ENCODE assay signal across 8 mouse cellular contexts in genomic region chr8:120505619-120506310, GRCm38 (mm10).
DNase-seq lines count a peak whose midpoint lies in the region; ATAC-seq and TF ChIP-seq lines count a peak whose summit lies in the region.

No protein-coding gene starts in this region.

- intact Hi-C loops in heart, adult 2 months (cut with DNase I) = loop anchor here (2.0 to 5.0 kb wide), 2 partner anchors 15 to 98 kb away; no protein-coding TSS in a partner anchor
- intact Hi-C loops in heart, postnatal 25 days (cut with DNase I) = loop anchor here (2.0 kb wide), 2 partner anchors 17 to 33 kb away; no protein-coding TSS in a partner anchor

- DNase-seq in heart, adult 2 months = no peak
- DNase-seq in heart, postnatal 25 days (ENCODE audit: low spot score) = no peak
- peak; percentile 63 for DNase-seq in brain, adult 2 months (ENCODE audit: low read depth, low spot score)
- peak; percentile 58 for DNase-seq in forebrain, postnatal 0 days
- no peak for DNase-seq in liver, embryonic 13.5 days
- DNase-seq in right cerebral cortex, postnatal 14 days = no peak
- DNase-seq in Muller cell, postnatal 12 days (ENCODE audit: inconsistent ontology term) = no peak

- H3K36me3 ChIP-seq in heart, adult 2 months (ENCODE audit: control insufficient read depth, insufficient read depth, low read length) = no peaks in the 10 kb centered on the region
- no peaks in the 10 kb centered on the region for H3K36me3 ChIP-seq in forebrain, postnatal 0 days (ENCODE audit: insufficient read depth)
- peaks cover 23% of the 10 kb centered on the region for H3K36me3 ChIP-seq in liver, embryonic 13.5 days

- H3K9ac ChIP-seq in heart, adult 2 months (ENCODE audit: low read depth, low read length) = no peak overlapping the region
- H3K9ac ChIP-seq in forebrain, postnatal 0 days = peak overlapping the region; percentile 50
- peak overlapping the region; percentile 56; the same call in 1 of the 2 replicates for H3K9ac ChIP-seq in liver, embryonic 13.5 days

- no peak overlapping the region; the same call in 1 of the 2 replicates for H3K4me3 ChIP-seq in heart, adult 2 months
- H3K4me3 ChIP-seq in forebrain, postnatal 0 days (ENCODE audit: low read depth, low read length) = no peak overlapping the region
- no peak overlapping the region for H3K4me3 ChIP-seq in liver, embryonic 13.5 days (replicated peaks)

- peak overlapping the region; percentile 64 for H3K27ac ChIP-seq in heart, adult 2 months
- H3K27ac ChIP-seq in forebrain, postnatal 0 days (ENCODE audit: low read depth, low read length) = peak overlapping the region; percentile 80
- H3K27ac ChIP-seq in liver, embryonic 13.5 days = peak overlapping the region; percentile 39; the same call in 1 of the 2 replicates

- ATAC-seq in forebrain, postnatal 0 days = peak; percentile 16; the same call in 1 of the 2 replicates
- no peak for ATAC-seq in liver, embryonic 13.5 days (ENCODE audit: low read depth)
- ATAC-seq in CD4-positive, CD25-positive, alpha-beta regulatory T cell, adult 4 months = no peak

- H3K27me3 ChIP-seq in heart, adult 2 months (ENCODE audit: control insufficient read depth, insufficient read depth, low read length) = no peaks in the 10 kb centered on the region
- no peaks in the 10 kb centered on the region for H3K27me3 ChIP-seq in forebrain, postnatal 0 days (ENCODE audit: insufficient read depth, low read length)
- H3K27me3 ChIP-seq in liver, embryonic 13.5 days = no peaks in the 10 kb centered on the region

- no peak for TF ChIP-seq EP300 in heart, adult 2 months (IDR thresholded peaks at IDR 0.05; ENCODE audit: insufficient read depth, low read depth, low read length)

- peak overlapping the region; percentile 56 for H3K4me2 ChIP-seq in forebrain, postnatal 0 days (ENCODE audit: low read depth)
- no peak overlapping the region; the same call in 1 of the 2 replicates for H3K4me2 ChIP-seq in liver, embryonic 13.5 days

- 45% methylated on average over 23 of the region's 23 CpGs for WGBS in heart, adult 2 months
- WGBS in forebrain, postnatal 0 days = 10% methylated on average over 23 of the region's 23 CpGs
- WGBS in liver, embryonic 13.5 days (ENCODE audit: insufficient replicate concordance) = 67% methylated on average over 23 of the region's 23 CpGs

- peaks cover 3% of the 10 kb centered on the region for H3K79me2 ChIP-seq in heart, adult 2 months (replicated peaks; ENCODE audit: control insufficient read depth, insufficient read depth, low read length)

- TF ChIP-seq CTCF in heart, adult 2 months (IDR thresholded peaks at IDR 0.05) = no peak
- no peak for TF ChIP-seq CTCF in forebrain, postnatal 0 days (IDR thresholded peaks at IDR 0.05; ENCODE audit: low read depth)

- TF ChIP-seq POLR2A in heart, adult 2 months (IDR thresholded peaks at IDR 0.05; ENCODE audit: insufficient read depth, low read depth, low read length) = no peak

- no peaks in the 10 kb centered on the region for H3K9me3 ChIP-seq in forebrain, postnatal 0 days (ENCODE audit: low read length)
- H3K9me3 ChIP-seq in liver, embryonic 13.5 days (replicated peaks) = no peaks in the 10 kb centered on the region

- H3K4me1 ChIP-seq in heart, adult 2 months (ENCODE audit: control insufficient read depth, insufficient read depth, low read length) = peaks cover 17% of the 10 kb centered on the region
- peaks cover 42% of the 10 kb centered on the region for H3K4me1 ChIP-seq in forebrain, postnatal 0 days (ENCODE audit: insufficient read depth)
- H3K4me1 ChIP-seq in liver, embryonic 13.5 days (replicated peaks) = peaks cover 97% of the 10 kb centered on the region

Comparison
In these comparisons a context has a peak if more than half of its experiments do, and no peak if none do; other contexts are left out.
1. DNase-seq: peak in brain, adult 2 months (single experiment) and forebrain, postnatal 0 days (single experiment); none in heart, adult 2 months (0 of 2), heart, postnatal 25 days (single experiment), liver, embryonic 13.5 days (single experiment), right cerebral cortex, postnatal 14 days (single experiment) and Muller cell, postnatal 12 days (single experiment).
2. Peak in every context shown above with its lines, with median percentiles within 50 percentile points of each other: H3K27ac ChIP-seq.